Mouse (Mus musculus): ENCODE measurements at regions not wholly inside any gene's neighbourhood (a gene's known extent, or its start where the extent isn't known, plus 50 kb on each side); places are given as distances from the start of the nearest gene placed in this dataset.
A peak's percentile ranks its signal among the peaks of the same experiment; 100 is the strongest.

DNA sequence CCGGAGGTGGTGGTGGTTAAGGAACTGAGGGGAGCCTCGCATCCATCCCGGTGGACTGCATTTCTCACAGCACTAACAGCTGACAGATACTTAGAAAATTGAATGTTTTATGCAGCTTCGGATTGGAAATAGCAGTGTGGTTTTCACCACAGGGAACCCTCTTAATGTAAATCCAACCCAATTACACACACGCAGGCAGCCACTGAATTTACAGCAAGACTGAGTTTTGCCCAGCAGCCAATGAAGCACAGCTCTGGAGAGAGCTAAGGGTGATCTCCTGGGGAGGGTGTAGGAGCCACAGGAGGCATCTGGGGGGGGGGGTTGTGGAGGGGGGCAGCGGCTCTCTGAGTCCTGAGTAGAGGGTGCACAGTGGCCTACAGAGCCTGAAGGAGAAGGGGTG, 276.8 kb downstream of the Gm826 start:
- Histone ChIP-seq H3K4me1 (no peaks in the 10 kb centered on the region), H3K27me3 (0 out of 2 replicates have a peak, but pooled peaks cover 6% of the 10 kb centered on the region), H3K9me3 (no peaks in the 10 kb centered on the region), H3K27ac (no peak overlapping the region), H3K4me2 (no peak overlapping the region), H3K9ac (no peak overlapping the region), H3K36me3 (no peaks in the 10 kb centered on the region), H3K4me3 (no peak overlapping the region)
- no peak for ATAC-seq (ENCODE audit: insufficient number of reproducible peaks, low FRiP score, low TSS enrichment, low read depth)
- 37% methylated on average over 6 of the region's 6 CpGs for WGBS

GRCm38 (mm10) chr2:160054411-160054810, 279.6 kb downstream of the Gm826 start:
- Histone ChIP-seq H3K9ac (no peak overlapping the region), H3K36me3 (no peaks in the 10 kb centered on the region), H3K4me2 (no peak overlapping the region), H3K27ac (no peak overlapping the region), H3K9me3 (no peaks in the 10 kb centered on the region), H3K4me3 (no peak overlapping the region), H3K27me3 (0 out of 2 replicates have a peak, but pooled peaks cover 6% of the 10 kb centered on the region), H3K4me1 (no peaks in the 10 kb centered on the region)
- WGBS = 82% methylated on average over 14 of the region's 14 CpGs
- no peak for ATAC-seq (ENCODE audit: insufficient number of reproducible peaks, low FRiP score, low TSS enrichment, low read depth)

- Histone ChIP-seq H3K4me2 (no peak overlapping the region), H3K4me3 (no peak overlapping the region), H3K9me3 (no peaks in the 10 kb centered on the region), H3K36me3 (no peaks in the 10 kb centered on the region), H3K4me1 (peaks cover 6% of the 10 kb centered on the region; the same call in 1 of the 2 replicates), H3K9ac (no peak overlapping the region), H3K27ac (no peak overlapping the region), H3K27me3 (no peaks in the 10 kb centered on the region)
- 83% methylated on average over 9 of the region's 9 CpGs for WGBS
- ATAC-seq (ENCODE audit: insufficient number of reproducible peaks, low FRiP score, low TSS enrichment, low read depth) = no peak
Measured at GRCm38 (mm10) chr2:160048286-160048685, 285.7 kb downstream of the Gm826 start.

DNA sequence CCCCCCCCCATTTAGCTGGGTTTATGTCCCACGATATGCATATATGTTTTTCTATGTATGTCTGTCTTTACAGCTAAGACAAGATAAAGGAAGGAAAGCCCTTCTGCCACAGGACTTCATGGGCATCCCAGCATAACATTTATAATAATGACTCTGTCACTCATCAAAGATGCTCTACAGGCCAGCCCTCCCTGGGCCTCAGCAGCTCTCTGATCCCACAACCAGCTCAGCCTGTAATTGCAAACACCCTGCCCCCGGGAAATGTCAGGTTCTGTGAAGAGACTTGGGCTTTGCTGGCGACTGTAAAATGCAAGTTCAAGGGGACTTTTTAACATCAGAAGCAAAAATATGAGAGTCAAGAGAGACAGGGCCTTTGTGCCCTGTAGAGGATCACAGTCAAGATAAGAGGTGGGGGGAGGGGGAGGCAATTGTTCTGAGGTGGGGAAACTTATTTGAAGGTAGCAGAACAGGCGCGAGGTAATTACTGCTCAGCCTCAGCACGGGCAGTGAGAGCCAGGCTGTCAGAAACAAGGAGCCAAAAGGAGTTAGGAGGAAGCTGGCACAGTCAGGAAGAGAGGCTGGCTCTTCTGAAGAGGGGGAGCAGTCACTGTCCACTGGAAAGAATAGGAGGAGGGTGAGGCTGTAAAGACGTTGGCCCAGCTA, 286.9 kb downstream of the Gm826 start:
- Histone ChIP-seq H3K4me2 (no peak overlapping the region), H3K27me3 (no peaks in the 10 kb centered on the region), H3K9ac (no peak overlapping the region), H3K4me1 (peaks cover 6% of the 10 kb centered on the region; the same call in 1 of the 2 replicates), H3K4me3 (no peak overlapping the region), H3K27ac (no peak overlapping the region), H3K36me3 (no peaks in the 10 kb centered on the region), H3K9me3 (no peaks in the 10 kb centered on the region)
- no peak for ATAC-seq (ENCODE audit: insufficient number of reproducible peaks, low FRiP score, low TSS enrichment, low read depth)
- 13% methylated on average over 7 of the region's 7 CpGs for WGBS

GRCm38 (mm10) chr2:160044591-160044990, 289.4 kb downstream of the Gm826 start:
- H3K4me3 ChIP-seq = no peak overlapping the region
- 51% methylated on average over 4 of the region's 4 CpGs for WGBS

DNA sequence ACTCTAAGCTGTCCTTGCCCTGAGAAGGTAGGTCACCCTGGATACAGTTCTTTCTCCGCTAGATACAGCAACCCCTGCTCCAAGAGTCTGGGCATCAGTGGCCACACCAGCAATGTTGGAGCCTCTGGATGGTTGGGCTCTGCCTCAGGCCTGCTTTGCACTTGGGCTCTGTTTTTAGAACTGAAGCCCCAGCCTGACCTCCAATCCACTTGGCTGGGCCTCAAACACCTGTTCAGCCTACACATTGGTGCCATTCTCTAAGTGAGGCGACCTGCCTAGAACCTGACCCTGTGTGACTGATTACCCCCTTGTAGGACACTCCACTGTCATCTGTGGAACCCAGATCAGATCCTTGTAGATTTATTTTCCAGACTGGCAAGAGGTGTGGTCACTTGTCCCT, 289.8 kb downstream of the Gm826 start:
- Histone ChIP-seq H3K9ac (no peak overlapping the region), H3K27ac (no peak overlapping the region), H3K4me3 (no peak overlapping the region), H3K4me1 (peaks cover 6% of the 10 kb centered on the region; the same call in 1 of the 2 replicates), H3K36me3 (no peaks in the 10 kb centered on the region), H3K9me3 (no peaks in the 10 kb centered on the region), H3K4me2 (no peak overlapping the region), H3K27me3 (no peaks in the 10 kb centered on the region)
- 75% methylated on average over 2 of the region's 2 CpGs for WGBS
- peak; percentile 63; the same call in 1 of the 2 replicates for ATAC-seq (ENCODE audit: insufficient number of reproducible peaks, low FRiP score, low TSS enrichment, low read depth)

More at GRCm38 (mm10) chr2:160044591-160044990, 289.4 kb downstream of the Gm826 start:
- H3K4me1 ChIP-seq = peaks cover 6% of the 10 kb centered on the region; the same call in 1 of the 2 replicates
- H3K9me3 ChIP-seq = no peaks in the 10 kb centered on the region
- ATAC-seq (ENCODE audit: insufficient number of reproducible peaks, low FRiP score, low TSS enrichment, low read depth) = no peak
- H3K27me3 ChIP-seq = no peaks in the 10 kb centered on the region
- no peak overlapping the region for H3K27ac ChIP-seq
- no peaks in the 10 kb centered on the region for H3K36me3 ChIP-seq
- no peak overlapping the region for H3K4me2 ChIP-seq
- no peak overlapping the region for H3K9ac ChIP-seq

GRCm38 (mm10) chr2:160029432-160029831, 304.5 kb downstream of the Gm826 start:
- no peaks in the 10 kb centered on the region for H3K36me3 ChIP-seq
- no peak overlapping the region for H3K4me3 ChIP-seq
- 52% methylated on average over 1 of the region's 1 CpGs for WGBS
- no peak overlapping the region for H3K4me2 ChIP-seq
- 0 out of 2 replicates have a peak, but pooled peaks have one; percentile 30 for ATAC-seq (ENCODE audit: insufficient number of reproducible peaks, low FRiP score, low TSS enrichment, low read depth)
- no peaks in the 10 kb centered on the region for H3K4me1 ChIP-seq
- no peak overlapping the region for H3K27ac ChIP-seq
- no peak overlapping the region for H3K9ac ChIP-seq
- no peaks in the 10 kb centered on the region for H3K9me3 ChIP-seq
- no peaks in the 10 kb centered on the region for H3K27me3 ChIP-seq

DNA sequence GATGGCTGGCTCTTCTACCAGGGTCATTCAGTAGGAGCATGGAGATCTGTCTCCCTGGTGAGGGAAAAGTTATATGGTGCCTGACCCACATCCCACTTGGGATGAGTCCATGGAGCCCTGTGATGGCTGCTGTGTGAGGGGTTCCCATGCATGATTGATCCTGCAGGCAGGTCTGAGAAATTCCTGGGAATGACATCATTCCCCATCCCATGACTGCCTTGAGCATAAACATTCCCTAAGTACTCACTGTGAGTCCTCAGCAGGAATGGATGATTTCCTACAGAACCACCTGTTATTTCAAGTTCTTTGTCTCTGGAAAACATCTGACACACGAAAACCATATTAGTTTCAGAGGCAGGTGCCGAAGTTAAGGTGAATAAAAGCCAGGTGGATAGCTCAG, 305.5 kb downstream of the Gm826 start:
- ATAC-seq (ENCODE audit: insufficient number of reproducible peaks, low FRiP score, low TSS enrichment, low read depth) = no peak
- H3K4me2 ChIP-seq = no peak overlapping the region

GRCm38 (mm10) chr2:160025911-160026310, 308.1 kb downstream of the Gm826 start:
- H3K9ac ChIP-seq = no peak overlapping the region
- H3K36me3 ChIP-seq = no peaks in the 10 kb centered on the region
- WGBS = 38% methylated on average over 3 of the region's 3 CpGs
- no peak overlapping the region for H3K4me2 ChIP-seq
- no peaks in the 10 kb centered on the region for H3K9me3 ChIP-seq
- no peak overlapping the region for H3K4me3 ChIP-seq
- no peak for ATAC-seq (ENCODE audit: insufficient number of reproducible peaks, low FRiP score, low TSS enrichment, low read depth)
- H3K27me3 ChIP-seq = no peaks in the 10 kb centered on the region
- H3K4me1 ChIP-seq = peaks cover 6% of the 10 kb centered on the region
- no peak overlapping the region for H3K27ac ChIP-seq

More for the DNA sequence above, 305.5 kb downstream of the Gm826 start:
- Histone ChIP-seq H3K9ac (no peak overlapping the region), H3K9me3 (no peaks in the 10 kb centered on the region), H3K27me3 (no peaks in the 10 kb centered on the region), H3K4me1 (no peaks in the 10 kb centered on the region), H3K27ac (no peak overlapping the region), H3K4me3 (no peak overlapping the region), H3K36me3 (no peaks in the 10 kb centered on the region)
- WGBS = 66% methylated on average over 2 of the region's 2 CpGs

GRCm38 (mm10) chr2:160021541-160021940, 312.4 kb downstream of the Gm826 start:
- Histone ChIP-seq H3K9me3 (no peaks in the 10 kb centered on the region), H3K4me3 (no peak overlapping the region), H3K9ac (no peak overlapping the region), H3K27me3 (no peaks in the 10 kb centered on the region), H3K36me3 (no peaks in the 10 kb centered on the region), H3K4me1 (peaks cover 13% of the 10 kb centered on the region), H3K4me2 (no peak overlapping the region), H3K27ac (no peak overlapping the region)
- 37% methylated on average over 4 of the region's 4 CpGs for WGBS
- no peak for ATAC-seq (ENCODE audit: insufficient number of reproducible peaks, low FRiP score, low TSS enrichment, low read depth)

DNA sequence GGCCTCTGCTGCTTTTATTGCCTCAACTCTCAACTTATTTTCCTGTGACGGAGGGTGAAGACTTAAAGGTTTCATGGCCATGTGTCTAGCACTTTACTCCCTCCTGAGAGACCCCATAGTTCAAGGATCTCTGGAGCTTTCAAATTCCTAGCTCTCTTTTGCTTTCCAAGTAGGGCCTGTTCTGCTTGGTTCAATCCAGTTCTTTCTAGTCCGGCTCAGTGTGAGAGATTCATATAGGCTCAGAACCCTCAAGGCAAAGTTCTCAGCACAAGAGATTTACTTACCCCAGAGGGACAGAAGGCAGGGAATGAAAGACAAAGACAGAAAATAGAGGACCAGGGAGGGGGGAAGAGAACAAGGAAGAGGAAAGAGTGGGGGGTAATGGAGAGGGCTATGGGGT, 313.1 kb downstream of the Gm826 start:
- no peak overlapping the region for H3K9ac ChIP-seq
- no peak overlapping the region for H3K27ac ChIP-seq
- no peaks in the 10 kb centered on the region for H3K9me3 ChIP-seq
- WGBS = 68% methylated on average over 2 of the region's 2 CpGs
- H3K27me3 ChIP-seq = no peaks in the 10 kb centered on the region
- peaks cover 13% of the 10 kb centered on the region for H3K4me1 ChIP-seq
- no peak overlapping the region for H3K4me3 ChIP-seq
- H3K4me2 ChIP-seq = no peak overlapping the region
- no peaks in the 10 kb centered on the region for H3K36me3 ChIP-seq
- ATAC-seq (ENCODE audit: insufficient number of reproducible peaks, low FRiP score, low TSS enrichment, low read depth) = no peak

GRCm38 (mm10) chr2:160017020-160017812, 316.7 kb downstream of the Gm826 start:
- ATAC-seq (ENCODE audit: insufficient number of reproducible peaks, low FRiP score, low TSS enrichment, low read depth) = no peak
- 32% methylated on average over 5 of the region's 5 CpGs for WGBS

More at GRCm38 (mm10) chr2:160017020-160017812, 316.7 kb downstream of the Gm826 start:
- Histone ChIP-seq H3K36me3 (no peaks in the 10 kb centered on the region), H3K4me1 (peaks cover 13% of the 10 kb centered on the region), H3K27ac (no peak overlapping the region), H3K9me3 (no peaks in the 10 kb centered on the region), H3K9ac (no peak overlapping the region), H3K4me2 (no peak overlapping the region), H3K4me3 (no peak overlapping the region), H3K27me3 (no peaks in the 10 kb centered on the region)
